Mouse (Mus musculus): ENCODE data around the gene Bmi1.

Gene Bmi1

DNA sequence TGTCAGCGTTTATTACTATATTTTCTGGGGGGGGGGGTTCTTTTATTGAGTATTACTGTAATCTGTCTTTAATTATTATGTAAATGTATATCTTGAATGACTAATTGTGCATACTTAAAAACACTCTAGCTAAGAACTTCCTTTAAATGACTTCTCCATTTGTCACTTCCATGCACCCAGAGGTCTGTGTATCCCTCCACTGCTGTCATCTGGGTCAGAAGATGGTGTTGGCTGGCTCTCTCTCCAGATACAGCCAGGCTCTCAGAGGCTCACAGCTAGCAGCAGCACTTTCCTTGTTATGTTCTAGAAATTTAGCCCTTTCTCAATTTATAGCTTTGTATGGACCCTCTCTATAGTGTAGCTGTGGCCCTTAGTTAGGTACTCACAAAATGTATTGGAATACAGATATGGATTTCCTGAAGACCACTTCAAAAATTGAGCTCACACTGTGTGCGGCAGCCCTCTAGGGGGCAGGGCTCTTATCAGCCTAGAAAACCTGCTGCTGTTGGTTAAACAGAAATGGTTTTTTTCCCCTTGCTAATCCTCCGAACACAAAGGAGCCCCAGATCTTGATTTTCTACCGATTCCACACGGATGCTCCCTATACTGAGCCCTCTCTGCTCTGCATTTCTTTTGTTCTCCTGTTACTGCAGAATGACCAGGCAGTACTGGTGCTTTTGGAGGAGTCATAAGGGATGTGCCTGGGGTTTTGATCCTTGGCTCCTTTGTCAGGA lies 57.7 kb downstream of the Bmi1 start:
- DNase-seq, result no peak

Measured in cerebellum, adult 11-12 months (tissue).